Mouse (Mus musculus): ENCODE measurements around the gene Gpt2.

DNA sequence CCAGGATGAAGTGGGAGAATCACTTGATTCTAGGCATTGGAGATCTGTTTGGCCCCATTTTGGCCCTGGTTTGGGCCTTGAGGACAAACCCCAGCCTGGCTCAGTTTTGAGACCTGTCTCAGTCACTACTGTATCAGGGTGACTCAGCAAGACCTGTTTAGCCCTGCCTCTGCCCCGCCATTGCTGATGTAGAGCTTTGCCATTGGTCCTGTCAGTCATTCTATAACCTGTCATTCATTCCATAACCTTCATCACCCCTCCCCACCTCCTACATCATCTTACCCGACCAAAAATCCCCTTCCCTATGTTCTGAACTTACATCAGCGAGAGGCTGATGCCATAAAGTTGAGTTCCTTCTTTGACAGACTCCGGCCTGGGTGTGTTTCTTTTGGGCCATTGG, 40.5 kb downstream of the Gpt2 start:
- TF ChIP-seq CTCF (IDR thresholded peaks at IDR 0.05; ENCODE audit: low read depth) (no peak), EP300 (IDR thresholded peaks at IDR 0.05; ENCODE audit: low read depth) (no peak)
